ENCODE assay signal across 13 mouse cellular contexts in genomic region chr8:127535192-127535845, GRCm38 (mm10).
A peak's percentile ranks its signal among the peaks of the same experiment; 100 is the strongest.
DNase-seq lines count a peak whose midpoint lies in the region; ATAC-seq and TF ChIP-seq lines count a peak whose summit lies in the region.
"Had no signal": no experiment of that assay in that cellular context is flagged by ENCODE, and none has a peak within 500 bp of the region (broad histone marks: within the 10 kb centered on the region; RNA-seq: fewer than 3 reads in every experiment).

No protein-coding gene starts in this region.

- H3K27ac ChIP-seq in layer of hippocampus, adult 2 months: peak overlapping the region; percentile 72
- peak overlapping the region; percentile 70 for H3K27ac ChIP-seq in neural tube, embryonic 13.5 days (replicated peaks)
- peak overlapping the region; percentile 73 for H3K27ac ChIP-seq in forebrain, postnatal 0 days (ENCODE audit: low read depth, low read length)
- peak overlapping the region; percentile 20 for H3K27ac ChIP-seq in neural tube, embryonic 15.5 days (replicated peaks)
- H3K27ac ChIP-seq: embryonic facial prominence, embryonic 13.5 days; heart, embryonic 15.5 days; liver, embryonic 12.5 days had no signal

- 63% methylated on average over 8 of the region's 8 CpGs for WGBS in neural tube, embryonic 13.5 days
- 36% methylated on average over 8 of the region's 8 CpGs for WGBS in forebrain, postnatal 0 days
- WGBS in neural tube, embryonic 15.5 days: 57% methylated on average over 8 of the region's 8 CpGs

- H3K9ac ChIP-seq in neural tube, embryonic 13.5 days: no peak overlapping the region; the same call in 1 of the 2 replicates
- no peak overlapping the region for H3K9ac ChIP-seq in forebrain, postnatal 0 days
- H3K9ac ChIP-seq in neural tube, embryonic 15.5 days (replicated peaks): no peak overlapping the region
- H3K9ac ChIP-seq: embryonic facial prominence, embryonic 13.5 days; heart, embryonic 15.5 days; liver, embryonic 12.5 days had no signal

- H3K9me3 ChIP-seq in neural tube, embryonic 13.5 days: no peaks in the 10 kb centered on the region
- no peaks in the 10 kb centered on the region for H3K9me3 ChIP-seq in forebrain, postnatal 0 days (ENCODE audit: low read length)
- no peaks in the 10 kb centered on the region for H3K9me3 ChIP-seq in neural tube, embryonic 15.5 days (replicated peaks)
- H3K9me3 ChIP-seq: embryonic facial prominence, embryonic 13.5 days; heart, embryonic 15.5 days; liver, embryonic 12.5 days had no signal

- no peak overlapping the region for H3K4me2 ChIP-seq in neural tube, embryonic 13.5 days
- H3K4me2 ChIP-seq in forebrain, postnatal 0 days (ENCODE audit: low read depth): peak overlapping the region; percentile 22
- H3K4me2 ChIP-seq in neural tube, embryonic 15.5 days: no peak overlapping the region
- H3K4me2 ChIP-seq: embryonic facial prominence, embryonic 13.5 days; heart, embryonic 15.5 days; liver, embryonic 12.5 days had no signal

- no peak for DNase-seq in layer of hippocampus, adult 2 months (ENCODE audit: low spot score in 2 of 2)
- no peak for DNase-seq in layer of hippocampus, adult 9-11 months
- no peak for DNase-seq in neural tube, embryonic 10.5 days (ENCODE audit: extremely low spot score, low spot score)
- DNase-seq in forebrain, postnatal 0 days: peak; percentile 65
- DNase-seq in adrenal gland, adult 8-10 months: no peak
- DNase-seq: adrenal gland, postnatal 25 days; cerebellum, postnatal 36 days; kidney, adult 9 months had no signal

- no peak for ATAC-seq in neural tube, embryonic 13.5 days (ENCODE audit: low read depth)
- peak; percentile 49 for ATAC-seq in forebrain, postnatal 0 days
- ATAC-seq in neural tube, embryonic 15.5 days (ENCODE audit: low FRiP score): no peak
- ATAC-seq: liver, embryonic 12.5 days had no signal

- no peak for TF ChIP-seq CTCF in layer of hippocampus, adult 2 months (conservative IDR thresholded peaks at IDR 0.05)
- TF ChIP-seq CTCF in forebrain, postnatal 0 days (IDR thresholded peaks at IDR 0.05; ENCODE audit: low read depth): no peak

- H3K4me1 ChIP-seq in neural tube, embryonic 13.5 days (replicated peaks): peaks cover 19% of the 10 kb centered on the region
- H3K4me1 ChIP-seq in forebrain, postnatal 0 days (ENCODE audit: insufficient read depth): peaks cover 9% of the 10 kb centered on the region; the same call in 1 of the 2 replicates
- peaks cover 12% of the 10 kb centered on the region; the same call in 1 of the 2 replicates for H3K4me1 ChIP-seq in neural tube, embryonic 15.5 days
- H3K4me1 ChIP-seq: heart, embryonic 15.5 days had no signal

- H3K27me3 ChIP-seq in neural tube, embryonic 13.5 days: no peaks in the 10 kb centered on the region
- no peaks in the 10 kb centered on the region for H3K27me3 ChIP-seq in forebrain, postnatal 0 days (ENCODE audit: insufficient read depth, low read length)
- H3K27me3 ChIP-seq in neural tube, embryonic 15.5 days (replicated peaks): no peaks in the 10 kb centered on the region
- H3K27me3 ChIP-seq: embryonic facial prominence, embryonic 13.5 days; heart, embryonic 15.5 days; liver, embryonic 12.5 days had no signal

- no peak overlapping the region; the same call in 1 of the 2 replicates for H3K4me3 ChIP-seq in layer of hippocampus, adult 2 months
- no peak overlapping the region for H3K4me3 ChIP-seq in neural tube, embryonic 13.5 days
- H3K4me3 ChIP-seq in forebrain, postnatal 0 days (ENCODE audit: low read depth, low read length): no peak overlapping the region
- no peak overlapping the region for H3K4me3 ChIP-seq in neural tube, embryonic 15.5 days (replicated peaks)
- H3K4me3 ChIP-seq: embryonic facial prominence, embryonic 13.5 days; heart, embryonic 15.5 days; liver, embryonic 12.5 days had no signal

- no peaks in the 10 kb centered on the region for H3K36me3 ChIP-seq in neural tube, embryonic 13.5 days
- no peaks in the 10 kb centered on the region for H3K36me3 ChIP-seq in forebrain, postnatal 0 days (ENCODE audit: insufficient read depth)
- H3K36me3 ChIP-seq in neural tube, embryonic 15.5 days: no peaks in the 10 kb centered on the region
- H3K36me3 ChIP-seq: embryonic facial prominence, embryonic 13.5 days; heart, embryonic 15.5 days; liver, embryonic 12.5 days had no signal

Comparison
In these comparisons a context has a peak if more than half of its experiments do, and no peak if none do; other contexts are left out.
1. H3K27ac ChIP-seq: peak in every context shown above with its lines; median percentile 73 in forebrain, postnatal 0 days; 72 in layer of hippocampus, adult 2 months; 70 in neural tube, embryonic 13.5 days; 20 in neural tube, embryonic 15.5 days.